Mouse (Mus musculus): ENCODE data around the gene Rilpl1. TPM values are rescaled to one million over a fixed set of nuclear protein-coding genes. Genes with fewer than 3 reads are reported as not detected.
A peak's percentile ranks its signal among the peaks of the same experiment; 100 is the strongest.
"Not testable (repeated sequence)": the region's sequence is repeated elsewhere in the genome, so short reads cannot be mapped to it uniquely, and the experiment has no call there.

Gene Rilpl1
- polyA plus RNA-seq, 1 experiment: 3.6 TPM

DNA sequence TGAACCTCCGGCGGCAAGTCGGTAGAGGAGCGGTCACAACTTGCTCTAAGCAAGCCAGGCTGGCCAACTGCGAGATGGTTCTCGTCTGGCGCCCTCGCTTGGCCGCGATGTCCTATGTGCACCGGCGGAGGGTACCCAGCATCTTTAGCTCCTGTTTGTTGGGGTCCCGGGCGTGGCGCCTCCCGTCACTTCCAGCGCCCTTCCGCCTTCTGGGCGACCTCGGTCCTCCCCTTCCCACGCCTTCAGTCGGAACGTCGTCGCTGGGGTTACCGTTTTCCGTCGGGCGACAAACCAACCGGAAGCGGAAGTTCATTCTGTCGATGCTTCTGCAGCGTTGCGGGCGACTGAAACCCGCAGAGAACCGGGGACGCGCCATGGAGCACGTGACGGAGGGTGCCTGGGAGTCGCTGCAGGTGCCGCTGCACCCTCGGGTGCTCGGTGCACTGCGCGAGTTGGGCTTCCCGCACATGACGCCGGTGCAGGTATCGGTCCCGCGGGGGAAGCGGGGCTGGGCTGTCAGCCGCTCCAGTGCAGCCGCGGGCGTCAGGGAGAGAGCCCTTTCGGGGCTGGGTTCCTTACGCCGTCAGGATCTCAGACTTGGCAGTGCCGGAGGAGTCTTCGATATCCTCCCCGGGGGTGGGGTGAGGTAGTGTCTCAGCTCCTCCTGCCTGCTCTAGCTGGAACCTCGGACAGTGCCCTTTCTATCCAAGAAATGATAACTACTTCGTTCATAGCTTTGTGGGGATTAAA, 21.5 kb upstream of the Rilpl1 start, which contains the start of gene Ddx55:
Gene Ddx55, plus strand, starts transcription at position 307 of the 750 bp plus-strand sequence.
- under 1% methylated on average over 66 of the region's 66 CpGs for WGBS
- Histone ChIP-seq H3K27me3 (ENCODE audit: control insufficient read depth, insufficient read depth, low read length) (no peaks in the 10 kb centered on the region), H3K4me3 (ENCODE audit: extremely low read depth, insufficient read depth, insufficient read length) (peak within 1 kb of the TSS; percentile 95), H3K27ac (ENCODE audit: insufficient read depth, low read length) (peak within 1 kb of the TSS; percentile 89), H3K4me1 (ENCODE audit: control insufficient read depth, insufficient read depth, insufficient read length) (peaks cover 2% of the 10 kb centered on the region; the same call in 1 of the 2 replicates), H3K36me3 (ENCODE audit: control insufficient read depth, insufficient read depth, low read length) (peaks cover 29% of the 10 kb centered on the region)
- peak; percentile 10; the same call in 1 of the 2 replicates for TF ChIP-seq CTCF (IDR thresholded peaks at IDR 0.05; ENCODE audit: extremely low read depth, insufficient read depth, insufficient read length, insufficient replicate concordance)
- TF ChIP-seq POLR2A (IDR thresholded peaks at IDR 0.05; ENCODE audit: low read depth, low read length): peak; percentile 78
- peak; percentile 89 to 90 for DNase-seq (ENCODE audit: low read depth in 1 of 2, low spot score in 2 of 2)

DNA sequence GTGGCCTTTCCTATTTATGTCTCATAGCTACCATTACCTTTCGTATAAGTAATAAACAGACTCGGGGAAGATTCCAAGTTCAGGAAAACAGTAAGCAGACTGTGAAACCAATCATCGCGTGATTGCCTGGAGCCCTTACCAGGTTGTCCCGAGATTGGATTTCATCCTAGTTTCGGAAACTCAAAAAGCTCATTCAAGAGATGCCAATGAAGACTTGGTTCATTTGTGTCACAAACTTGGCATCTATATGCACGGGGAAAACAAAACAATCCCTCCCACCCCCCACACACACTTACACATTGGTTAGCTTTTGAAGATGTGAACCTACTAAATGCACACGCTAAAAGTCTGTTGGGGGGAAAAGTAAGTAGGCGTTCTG, 20.9 kb upstream of the Rilpl1 start:
- Histone ChIP-seq H3K4me3 (ENCODE audit: extremely low read depth, insufficient read depth, insufficient read length) (peak overlapping the region; percentile 95), H3K27me3 (ENCODE audit: control insufficient read depth, insufficient read depth, low read length) (no peaks in the 10 kb centered on the region), H3K36me3 (ENCODE audit: control insufficient read depth, insufficient read depth, low read length) (peaks cover 30% of the 10 kb centered on the region), H3K27ac (ENCODE audit: insufficient read depth, low read length) (peak overlapping the region; percentile 64; the same call in 1 of the 2 replicates), H3K4me1 (ENCODE audit: control insufficient read depth, insufficient read depth, insufficient read length) (peaks cover 2% of the 10 kb centered on the region; the same call in 1 of the 2 replicates)
- DNase-seq (ENCODE audit: low read depth in 1 of 2, low spot score in 2 of 2): no peak
- 5% methylated on average over 9 of the region's 9 CpGs for WGBS
- TF ChIP-seq POLR2A (IDR thresholded peaks at IDR 0.05; ENCODE audit: low read depth, low read length) (no peak), CTCF (IDR thresholded peaks at IDR 0.05; ENCODE audit: extremely low read depth, insufficient read depth, insufficient read length, insufficient replicate concordance) (no peak)

DNA sequence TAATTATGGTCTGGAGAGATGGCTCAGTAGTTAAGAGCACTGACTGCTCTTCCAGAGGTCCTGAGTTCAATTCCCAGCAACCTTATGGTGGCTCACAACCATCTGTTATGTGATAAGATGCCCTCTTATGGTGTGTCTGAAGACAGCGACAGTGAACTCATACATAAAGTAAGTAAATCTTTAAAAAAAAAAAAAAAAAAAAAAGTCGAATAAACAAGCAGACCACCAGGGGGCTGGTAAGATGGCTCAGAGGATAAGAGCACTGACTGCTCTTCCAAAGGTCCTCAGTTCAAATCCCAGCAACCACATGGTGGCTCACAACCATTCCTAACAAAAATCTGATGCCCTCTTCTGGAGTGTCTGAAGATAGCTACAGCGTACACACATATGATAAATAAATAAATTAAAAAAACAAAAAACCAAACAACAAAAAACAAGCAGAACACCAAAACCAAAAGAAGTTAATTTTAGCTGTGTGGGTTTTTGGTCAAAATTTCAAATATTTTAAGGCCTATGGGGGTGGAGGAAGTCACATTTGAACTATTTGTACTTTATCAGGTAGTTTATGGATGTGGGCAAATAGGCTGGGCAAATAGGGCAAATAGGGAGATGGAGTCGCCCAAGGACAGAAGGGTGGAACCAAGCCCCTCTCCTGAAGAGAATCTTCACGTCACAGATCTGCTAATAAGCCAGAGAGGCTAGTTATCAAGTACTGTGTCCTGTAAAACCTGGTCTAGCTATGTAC, 20.3 kb upstream of the Rilpl1 start:
- not testable (repeated sequence) for DNase-seq (ENCODE audit: low read depth in 1 of 2, low spot score in 2 of 2); H3K4me1 ChIP-seq (ENCODE audit: control insufficient read depth, insufficient read depth, insufficient read length); H3K27me3 ChIP-seq (ENCODE audit: control insufficient read depth, insufficient read depth, low read length); H3K4me3 ChIP-seq (ENCODE audit: extremely low read depth, insufficient read depth, insufficient read length)
- Histone ChIP-seq H3K36me3 (ENCODE audit: control insufficient read depth, insufficient read depth, low read length) (peaks cover 26% of the 10 kb centered on the region), H3K27ac (ENCODE audit: insufficient read depth, low read length) (peak overlapping the region; percentile 29; the same call in 1 of the 2 replicates)
- WGBS: 41% methylated on average over 5 of the region's 5 CpGs

DNA sequence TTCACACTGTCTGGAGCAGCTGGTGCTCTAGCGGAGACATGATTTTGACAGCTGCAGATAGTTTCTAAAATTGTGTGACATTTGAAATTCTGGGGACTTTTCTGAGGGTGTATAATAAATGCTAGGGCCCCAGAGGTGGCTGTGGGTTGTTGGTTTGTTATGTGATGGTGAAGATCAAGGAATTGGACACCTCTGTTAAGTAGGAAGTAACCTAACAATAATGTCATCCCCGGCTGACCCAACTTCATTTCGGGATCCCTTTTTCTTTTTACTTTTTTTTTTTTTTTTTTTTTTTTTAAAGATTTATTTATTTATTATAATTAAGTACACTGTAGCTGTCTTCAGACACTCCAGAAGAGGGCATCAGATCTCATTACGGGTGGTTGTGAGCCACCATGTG, 19.5 kb upstream of the Rilpl1 start:
- not testable (repeated sequence) for DNase-seq (ENCODE audit: low read depth in 1 of 2, low spot score in 2 of 2); H3K4me3 ChIP-seq (ENCODE audit: extremely low read depth, insufficient read depth, insufficient read length); H3K27ac ChIP-seq (ENCODE audit: insufficient read depth, low read length); H3K4me1 ChIP-seq (ENCODE audit: control insufficient read depth, insufficient read depth, insufficient read length); H3K27me3 ChIP-seq (ENCODE audit: control insufficient read depth, insufficient read depth, low read length)
- peaks cover 28% of the 10 kb centered on the region for H3K36me3 ChIP-seq (ENCODE audit: control insufficient read depth, insufficient read depth, low read length)
- WGBS: 82% methylated on average over 4 of the region's 4 CpGs

DNA sequence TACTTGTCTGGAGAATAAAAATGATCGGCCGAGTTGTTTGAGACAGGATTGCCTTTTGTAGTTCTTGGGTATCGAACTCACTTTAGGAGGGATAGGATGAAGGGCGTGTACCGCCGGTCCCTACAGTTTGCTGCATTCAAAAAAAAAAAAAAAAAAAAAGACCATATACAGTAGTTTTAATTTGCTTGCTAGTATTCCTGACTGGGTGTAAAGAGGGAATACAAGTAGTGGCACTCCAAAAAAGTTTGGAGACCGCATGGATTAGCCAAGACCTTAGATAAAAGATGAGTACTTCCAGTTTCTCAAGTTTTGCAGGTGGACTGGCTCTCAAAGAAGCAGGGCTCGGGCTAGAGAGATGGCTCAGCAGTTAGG, 10.4 kb upstream of the Rilpl1 start:
- Histone ChIP-seq H3K27ac (ENCODE audit: insufficient read depth, low read length) (peak overlapping the region; percentile 75; the same call in 1 of the 2 replicates), H3K36me3 (ENCODE audit: control insufficient read depth, insufficient read depth, low read length) (peaks cover 26% of the 10 kb centered on the region), H3K27me3 (ENCODE audit: control insufficient read depth, insufficient read depth, low read length) (no peaks in the 10 kb centered on the region), H3K4me3 (ENCODE audit: extremely low read depth, insufficient read depth, insufficient read length) (peak overlapping the region; percentile 86), H3K4me1 (ENCODE audit: control insufficient read depth, insufficient read depth, insufficient read length) (peaks cover 6% of the 10 kb centered on the region; the same call in 1 of the 2 replicates)
- TF ChIP-seq CTCF (IDR thresholded peaks at IDR 0.05; ENCODE audit: extremely low read depth, insufficient read depth, insufficient read length, insufficient replicate concordance): no peak
- no peak for TF ChIP-seq POLR2A (IDR thresholded peaks at IDR 0.05; ENCODE audit: low read depth, low read length)
- 9% methylated on average over 8 of the region's 8 CpGs for WGBS
- no peak for DNase-seq (ENCODE audit: low read depth in 1 of 2, low spot score in 2 of 2)

DNA sequence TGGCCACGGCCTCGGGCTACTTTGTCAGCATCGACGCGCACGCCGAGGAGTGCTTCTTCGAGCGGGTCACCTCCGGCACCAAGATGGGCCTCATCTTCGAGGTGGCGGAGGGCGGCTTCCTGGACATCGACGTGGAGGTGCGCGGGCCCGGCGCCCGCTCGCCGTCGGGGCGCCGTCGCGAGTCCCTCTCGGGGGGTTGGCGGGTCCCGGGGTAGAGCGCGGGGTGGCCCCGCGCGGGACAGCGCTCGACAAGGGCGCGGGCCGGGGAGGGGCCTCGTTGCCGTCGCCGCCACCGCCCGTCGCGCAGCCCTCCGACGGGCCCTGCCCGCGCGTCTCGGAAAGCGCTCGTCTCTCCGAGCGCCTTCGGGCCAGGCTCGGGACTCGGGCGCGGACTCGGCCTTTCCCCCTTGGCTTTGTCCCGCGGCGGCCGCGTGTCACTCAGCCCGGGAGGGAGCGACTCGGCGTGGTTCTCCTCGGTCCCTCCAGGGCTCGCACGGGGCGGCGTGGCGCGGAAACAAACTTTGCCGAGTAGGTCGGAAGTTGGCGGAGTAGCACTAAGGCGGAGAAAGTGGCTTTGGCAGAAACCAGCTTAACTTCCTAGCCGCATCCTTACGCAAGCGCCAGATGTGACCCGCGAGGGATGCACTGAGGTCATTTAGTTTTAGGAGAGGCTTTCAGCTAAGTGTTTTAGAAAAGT, 9.9 kb upstream of the Rilpl1 start:
- DNase-seq (ENCODE audit: low read depth in 1 of 2, low spot score in 2 of 2): peak in 1 of 2 experiments; percentile 40
- TF ChIP-seq CTCF (IDR thresholded peaks at IDR 0.05; ENCODE audit: extremely low read depth, insufficient read depth, insufficient read length, insufficient replicate concordance) (no peak), POLR2A (IDR thresholded peaks at IDR 0.05; ENCODE audit: low read depth, low read length) (no peak)
- peak overlapping the region; percentile 86 for H3K4me3 ChIP-seq (ENCODE audit: extremely low read depth, insufficient read depth, insufficient read length)
- H3K27me3 ChIP-seq (ENCODE audit: control insufficient read depth, insufficient read depth, low read length): no peaks in the 10 kb centered on the region
- peaks cover 6% of the 10 kb centered on the region; the same call in 1 of the 2 replicates for H3K4me1 ChIP-seq (ENCODE audit: control insufficient read depth, insufficient read depth, insufficient read length)
- WGBS: under 1% methylated on average over 78 of the region's 89 CpGs
- H3K27ac ChIP-seq (ENCODE audit: insufficient read depth, low read length): peak overlapping the region; percentile 75
- H3K36me3 ChIP-seq (ENCODE audit: control insufficient read depth, insufficient read depth, low read length): peaks cover 22% of the 10 kb centered on the region

All from spleen, adult 2 months (tissue).